Mouse (Mus musculus): ENCODE data around the gene Slc25a13.

GRCm38 (mm10) chr6:6121904-6122303, 95.1 kb downstream of the Slc25a13 start:
- TF ChIP-seq CTCF (conservative IDR thresholded peaks at IDR 0.05; ENCODE audit: low read length) (no peak), POU5F1 (IDR thresholded peaks at IDR 0.05; ENCODE audit: borderline replicate concordance, low read length) (no peak), NANOG (IDR thresholded peaks at IDR 0.05; ENCODE audit: borderline replicate concordance, low read length) (no peak)
